Mouse (Mus musculus) left cerebral cortex, adult 8-10 months (tissue): Measurements from ENCODE around the gene Fam173a. TPM values are rescaled to one million over a fixed set of nuclear protein-coding genes. Genes with fewer than 3 reads are reported as not detected.
"Not testable (repeated sequence)": the region's sequence is repeated elsewhere in the genome, so short reads cannot be mapped to it uniquely, and the experiment has no call there.

Source experiments
- DNase-seq, 2 experiments: peaks; one replicate each; pipeline ENCODE4 v3.0.0; 2022; ENCODE audit warnings: low spot score in 2 of 2
- microRNA-seq, 2 experiments: library from miRNA; unstranded; fragments of <30 nt; microRNA quantifications; one replicate each; pipeline ENCODE4 v1.2.0; 2022
- total RNA-seq, 4 experiments: library from RNA; stranded (reverse); gene quantifications; 2 replicates each; pipeline ENCODE4 v1.2.4; 2022

Fam173a gene
- total RNA-seq, 4 experiments from 2014 or later, result 83.6 to 99.1 (median 88.6) TPM

- no peak for DNase-seq
Observed at GRCm38 (mm10) chr17:25761561-25761970, 31.1 kb downstream of the Fam173a start.

GRCm38 (mm10) chr17:25760148-25760547 lies 32.6 kb downstream of the Fam173a start:
- no peak for DNase-seq

GRCm38 (mm10) chr17:25757691-25758090 lies 35.0 kb downstream of the Fam173a start:
- DNase-seq, result no peak

- DNase-seq, result no peak
Observed at GRCm38 (mm10) chr17:25756378-25757242, 36.1 kb downstream of the Fam173a start.

- DNase-seq, result no peak
Observed at GRCm38 (mm10) chr17:25755627-25756377, 36.9 kb downstream of the Fam173a start.

- DNase-seq, result no peak
Observed at GRCm38 (mm10) chr17:25755086-25755485, 37.6 kb downstream of the Fam173a start.

GRCm38 (mm10) chr17:25754241-25754640 lies 38.5 kb downstream of the Fam173a start, which contains the start of gene Msln:
TSS of gene Msln (minus strand) at chr17:25754378.
- DNase-seq, result no peak

- no peak for DNase-seq
Observed at GRCm38 (mm10) chr17:25751446-25751845, 41.3 kb downstream of the Fam173a start.

GRCm38 (mm10) chr17:25749314-25749713 lies 43.4 kb downstream of the Fam173a start:
- no peak for DNase-seq

GRCm38 (mm10) chr17:25748238-25748637 lies 44.5 kb downstream of the Fam173a start:
- DNase-seq, result no peak

- no peak for DNase-seq
Observed at GRCm38 (mm10) chr17:25744311-25744710, 48.4 kb downstream of the Fam173a start.

GRCm38 (mm10) chr17:25743831-25744230 lies 48.9 kb downstream of the Fam173a start:
- DNase-seq, result no peak

GRCm38 (mm10) chr17:25741471-25741870 lies 51.2 kb downstream of the Fam173a start:
- DNase-seq, result not testable (repeated sequence)

Small RNA genes within 50 kb of the gene (microRNA-seq; reads per million reads assigned to microRNA genes)
- gene Gm25083 (0 reads per million in 2 experiments), gene Mir3082 (2.2 to 5.0 reads per million in 2 experiments), gene Mir6966 (2.1 to 2.2 reads per million in 2 experiments)

Other genes starting within 250 kb of the Fam173a start
- 10 to 100 TPM; 49.8 to 68.7 (median 54.9) TPM for gene Sox8, start 222.2 kb downstream of the Fam173a start, total RNA-seq
- gene Lmf1, start 213.8 kb downstream of the Fam173a start, total RNA-seq, result 10 to 100 TPM; 22.0 to 26.3 (median 24.6) TPM
- 100 to 1,000 TPM; 125 to 148 (median 137) TPM for gene Gng13, start 75.7 kb downstream of the Fam173a start, total RNA-seq
- gene Chtf18, start 65.5 kb downstream of the Fam173a start, total RNA-seq, result 1 to 10 TPM; 1.8 to 3.1 (median 2.1) TPM
- 10 to 100 TPM; 55.9 to 61.2 (median 58.2) TPM for gene Rpusd1, start 65.2 kb downstream of the Fam173a start, total RNA-seq
- gene Mslnl, start 56.9 kb downstream of the Fam173a start, total RNA-seq, result 1 to 10 TPM in 1 of 4 experiments, under 1 TPM in 3; 0.30 to 1.1 (median 0.70) TPM
- 1 to 10 TPM; 2.3 to 4.9 (median 2.6) TPM for gene Msln, start 38.5 kb downstream of the Fam173a start, total RNA-seq
- gene Narfl, start 19.1 kb downstream of the Fam173a start, total RNA-seq, result 10 to 100 TPM; 32.1 to 40.6 (median 37.2) TPM
- gene Haghl, start 7.2 kb downstream of the Fam173a start, total RNA-seq, result 100 to 1,000 TPM; 120 to 140 (median 140) TPM
- gene Ccdc78, start 6.3 kb downstream of the Fam173a start, total RNA-seq, result under 1 TPM in 3 of 4 experiments, not detected in 1; 0.37 to 0.84 (median 0.37) TPM
- 1 to 10 TPM in 2 of 4 experiments, not detected in 2; 1.8 to 3.3 TPM for gene AC134908.4, start 2.8 kb upstream of the Fam173a start, total RNA-seq
- gene Metrn, start 4.2 kb upstream of the Fam173a start, total RNA-seq, result 10 to 100 TPM; 83.0 to 89.4 (median 88.3) TPM
- gene Fbxl16, start 16.2 kb upstream of the Fam173a start, total RNA-seq, result 100 to 1,000 TPM; 603 to 725 (median 681) TPM
- 10 to 100 TPM; 22.1 to 28.5 (median 26.8) TPM for gene Wdr24, start 30.7 kb upstream of the Fam173a start, total RNA-seq
- gene Jmjd8, start 36.0 kb upstream of the Fam173a start, total RNA-seq, result 10 to 100 TPM; 52.6 to 63.8 (median 56.4) TPM
- 100 to 1,000 TPM; 168 to 175 (median 172) TPM for gene Stub1, start 40.5 kb upstream of the Fam173a start, total RNA-seq
- 10 to 100 TPM; 32.6 to 42.3 (median 37.5) TPM for gene Rhbdl1, start 44.4 kb upstream of the Fam173a start, total RNA-seq
- 10 to 100 TPM; 19.4 to 25.5 (median 21.2) TPM for gene Gm20683, start 48.9 kb upstream of the Fam173a start, total RNA-seq
- 10 to 100 TPM; 59.9 to 86.5 (median 78.9) TPM for gene Rhot2, start 52.0 kb upstream of the Fam173a start, total RNA-seq
- 10 to 100 TPM; 23.4 to 29.1 (median 24.5) TPM for gene Wdr90, start 68.6 kb upstream of the Fam173a start, total RNA-seq
- gene Mcrip2, start 75.9 kb upstream of the Fam173a start, total RNA-seq, result 10 to 100 TPM; 16.8 to 25.2 (median 19.0) TPM
- 10 to 100 TPM; 31.4 to 37.3 (median 34.6) TPM for gene Mettl26, start 82.2 kb upstream of the Fam173a start, total RNA-seq
- 1 to 10 TPM; 1.4 to 3.2 (median 1.5) TPM for gene Wfikkn1, start 88.0 kb upstream of the Fam173a start, total RNA-seq
- gene Rab40c, start 126.8 kb upstream of the Fam173a start, total RNA-seq, result 10 to 100 TPM; 39.7 to 46.1 (median 45.1) TPM
- gene Pigq, start 152.0 kb upstream of the Fam173a start, total RNA-seq, result 100 to 1,000 TPM; 104 to 113 (median 104) TPM
- gene Nhlrc4, start 152.1 kb upstream of the Fam173a start, total RNA-seq, result under 1 TPM; 0.41 to 0.74 (median 0.48) TPM
- gene A930017K11Rik, start 159.7 kb upstream of the Fam173a start, total RNA-seq, result 1 to 10 TPM in 3 of 4 experiments, under 1 TPM in 1; 0.63 to 1.8 (median 1.4) TPM
- 10 to 100 TPM; 34.3 to 50.9 (median 46.4) TPM for gene Capn15, start 192.9 kb upstream of the Fam173a start, total RNA-seq